Mouse (Mus musculus): ENCODE measurements around the gene Tapbpl. TPM values are rescaled to one million over a fixed set of nuclear protein-coding genes. Genes with fewer than 3 reads are reported as not detected.

Tapbpl gene
- polyA plus RNA-seq, 1 experiment: 6.5 TPM

DNA sequence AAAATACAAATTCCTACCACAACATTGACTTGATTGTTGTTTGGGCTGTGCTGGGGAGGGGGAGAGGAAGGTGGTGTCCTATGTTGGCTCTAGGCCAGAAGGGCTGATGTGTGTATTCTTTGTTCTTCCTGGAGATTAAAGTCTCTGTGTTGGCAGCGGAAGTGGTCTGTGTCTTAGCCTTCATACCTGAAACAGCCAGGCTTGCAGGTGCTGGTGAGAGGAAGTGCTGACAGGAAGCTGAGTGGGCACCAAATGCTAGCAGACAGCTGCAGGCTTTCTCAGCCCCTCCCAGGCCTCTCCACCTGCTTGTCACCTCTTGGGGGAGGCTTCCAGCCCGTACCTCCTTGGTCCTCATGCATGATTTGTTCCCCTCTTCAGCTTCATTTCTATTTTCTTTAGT lies 9.5 kb downstream of the Tapbpl start:
- Histone ChIP-seq H3ac (ENCODE audit: control insufficient read depth, insufficient read length) (no peak overlapping the region), H3K4me2 (ENCODE audit: low read depth) (no peak overlapping the region), H3K4me3 (no peak overlapping the region), H3K27me3 (ENCODE audit: control insufficient read depth, insufficient read depth, insufficient read length) (no peaks in the 10 kb centered on the region), H3K36me3 (ENCODE audit: control insufficient read depth, insufficient read depth) (peaks cover 3% of the 10 kb centered on the region), H3K79me2 (ENCODE audit: control insufficient read depth, insufficient read depth) (no peaks in the 10 kb centered on the region)
- no peak for TF ChIP-seq REST (IDR thresholded peaks at IDR 0.05; ENCODE audit: insufficient read depth, insufficient read length)
- peak in 1 of 3 experiments; percentile 53 for TF ChIP-seq MYOG (IDR thresholded peaks at IDR 0.05; ENCODE audit: control insufficient read depth in 1 of 3, insufficient read depth in 1 of 3, insufficient read length in 2 of 3, low read depth in 2 of 3)
- peak in 1 of 3 experiments; percentile 66 for TF ChIP-seq MYOD1 (IDR thresholded peaks at IDR 0.05; ENCODE audit: control insufficient read depth in 1 of 3, insufficient read length in 2 of 3, low read depth in 2 of 3)

DNA sequence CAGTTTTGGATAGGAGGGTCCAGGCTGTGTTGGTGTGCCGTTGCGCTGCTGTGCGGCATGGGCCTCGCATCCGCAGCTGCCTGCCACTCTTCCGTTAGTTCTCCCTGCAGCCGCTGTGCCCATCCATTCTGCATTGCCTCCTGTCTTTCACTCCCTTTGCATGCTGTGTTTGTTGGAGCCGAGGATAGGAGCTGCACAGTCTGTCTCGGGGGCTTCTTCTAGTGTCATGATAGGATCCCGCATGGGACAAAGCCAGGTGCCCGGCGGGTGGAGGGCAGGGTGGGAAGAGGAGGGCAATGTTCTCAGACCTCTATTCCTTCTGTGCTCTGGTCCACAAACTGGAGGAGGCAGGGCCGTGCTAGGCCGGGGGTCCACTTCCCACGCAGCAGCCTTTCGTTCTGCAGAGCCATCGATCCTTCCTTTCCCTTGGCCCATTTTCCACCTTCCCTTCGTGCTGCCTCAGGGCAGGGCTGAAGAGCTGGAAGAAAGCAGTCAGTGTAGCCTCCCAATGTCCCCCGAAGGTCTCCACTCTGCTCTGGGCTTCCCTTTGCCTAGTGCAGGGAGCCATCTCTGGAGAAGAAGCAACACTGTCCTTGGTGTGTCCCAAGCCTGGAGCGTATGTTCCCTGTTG lies 10.4 kb downstream of the Tapbpl start:
- H3K4me2 ChIP-seq (ENCODE audit: low read depth): no peak overlapping the region
- no peak for TF ChIP-seq POLR2A (IDR thresholded peaks at IDR 0.05; ENCODE audit: insufficient read length, low read depth)
- no peak for TF ChIP-seq POLR2AphosphoS2 (IDR thresholded peaks at IDR 0.05; ENCODE audit: insufficient read length, low read depth)
- no peak for TF ChIP-seq MYOG (IDR thresholded peaks at IDR 0.05; ENCODE audit: control insufficient read depth in 1 of 3, insufficient read depth in 1 of 3, insufficient read length in 2 of 3, low read depth in 2 of 3)
- TF ChIP-seq E2F4 (IDR thresholded peaks at IDR 0.05; ENCODE audit: insufficient read depth): no peak
- no peak for TF ChIP-seq TCF12 (IDR thresholded peaks at IDR 0.05; ENCODE audit: insufficient read depth, poor library complexity, severe bottlenecking)
- no peak for TF ChIP-seq TCF3 (IDR thresholded peaks at IDR 0.05; ENCODE audit: insufficient read length, low read depth)
- no peak for TF ChIP-seq MYOD1 (IDR thresholded peaks at IDR 0.05; ENCODE audit: control insufficient read depth in 1 of 3, insufficient read length in 2 of 3, low read depth in 2 of 3)
- TF ChIP-seq REST (IDR thresholded peaks at IDR 0.05; ENCODE audit: insufficient read depth, insufficient read length): no peak
- no peak for TF ChIP-seq SRF (IDR thresholded peaks at IDR 0.05; ENCODE audit: control insufficient read depth, insufficient read length, low read depth)
- no peak for TF ChIP-seq CEBPB (IDR thresholded peaks at IDR 0.05; ENCODE audit: insufficient read depth, poor library complexity, severe bottlenecking)
- TF ChIP-seq USF1 (IDR thresholded peaks at IDR 0.05; ENCODE audit: low read depth): no peak
- no peak for TF ChIP-seq MAX (IDR thresholded peaks at IDR 0.05; ENCODE audit: low read depth)
- H3K4me3 ChIP-seq: no peak overlapping the region
- no peak overlapping the region for H3ac ChIP-seq (ENCODE audit: control insufficient read depth, insufficient read length)
- no peaks in the 10 kb centered on the region for H3K27me3 ChIP-seq (ENCODE audit: control insufficient read depth, insufficient read depth, insufficient read length)
- H3K79me2 ChIP-seq (ENCODE audit: control insufficient read depth, insufficient read depth): no peaks in the 10 kb centered on the region
- peaks cover 3% of the 10 kb centered on the region for H3K36me3 ChIP-seq (ENCODE audit: control insufficient read depth, insufficient read depth)

DNA sequence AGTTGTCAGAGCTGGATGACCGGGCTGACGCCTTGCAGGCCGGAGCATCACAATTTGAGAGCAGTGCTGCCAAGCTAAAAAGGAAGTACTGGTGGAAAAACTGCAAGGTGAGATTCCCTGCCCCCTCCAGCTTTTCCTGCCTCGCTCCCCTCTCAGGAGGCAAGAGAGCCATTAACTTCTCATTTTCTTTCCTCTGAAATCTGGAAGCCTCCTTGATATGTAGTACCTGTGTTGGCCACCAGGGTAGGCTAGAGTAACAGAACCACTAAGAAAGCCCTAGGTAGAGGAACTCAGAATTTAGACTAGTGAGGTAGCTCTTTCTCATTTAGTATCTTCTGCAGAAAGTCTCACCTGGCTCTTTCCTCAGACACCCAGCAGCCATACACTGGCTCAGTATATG lies 12.7 kb downstream of the Tapbpl start:
- no peak overlapping the region for H3K4me2 ChIP-seq (ENCODE audit: low read depth)
- H3K36me3 ChIP-seq (ENCODE audit: control insufficient read depth, insufficient read depth): no peaks in the 10 kb centered on the region
- no peaks in the 10 kb centered on the region for H3K79me2 ChIP-seq (ENCODE audit: control insufficient read depth, insufficient read depth)
- no peak overlapping the region for H3ac ChIP-seq (ENCODE audit: control insufficient read depth, insufficient read length)
- peaks cover 2% of the 10 kb centered on the region for H3K27me3 ChIP-seq (ENCODE audit: control insufficient read depth, insufficient read depth, insufficient read length)
- TF ChIP-seq MYOG (IDR thresholded peaks at IDR 0.05; ENCODE audit: control insufficient read depth in 1 of 3, insufficient read depth in 1 of 3, insufficient read length in 2 of 3, low read depth in 2 of 3): no peak
- no peak for TF ChIP-seq TCF3 (IDR thresholded peaks at IDR 0.05; ENCODE audit: insufficient read length, low read depth)
- no peak for TF ChIP-seq POLR2AphosphoS2 (IDR thresholded peaks at IDR 0.05; ENCODE audit: insufficient read length, low read depth)
- TF ChIP-seq MYOD1 (IDR thresholded peaks at IDR 0.05; ENCODE audit: control insufficient read depth in 1 of 3, insufficient read length in 2 of 3, low read depth in 2 of 3): no peak
- no peak for TF ChIP-seq POLR2A (IDR thresholded peaks at IDR 0.05; ENCODE audit: insufficient read length, low read depth)
- TF ChIP-seq USF1 (IDR thresholded peaks at IDR 0.05; ENCODE audit: low read depth): no peak
- no peak for TF ChIP-seq REST (IDR thresholded peaks at IDR 0.05; ENCODE audit: insufficient read depth, insufficient read length)
- TF ChIP-seq E2F4 (IDR thresholded peaks at IDR 0.05; ENCODE audit: insufficient read depth): no peak
- TF ChIP-seq CEBPB (IDR thresholded peaks at IDR 0.05; ENCODE audit: insufficient read depth, poor library complexity, severe bottlenecking): no peak
- H3K4me3 ChIP-seq: no peak overlapping the region

DNA sequence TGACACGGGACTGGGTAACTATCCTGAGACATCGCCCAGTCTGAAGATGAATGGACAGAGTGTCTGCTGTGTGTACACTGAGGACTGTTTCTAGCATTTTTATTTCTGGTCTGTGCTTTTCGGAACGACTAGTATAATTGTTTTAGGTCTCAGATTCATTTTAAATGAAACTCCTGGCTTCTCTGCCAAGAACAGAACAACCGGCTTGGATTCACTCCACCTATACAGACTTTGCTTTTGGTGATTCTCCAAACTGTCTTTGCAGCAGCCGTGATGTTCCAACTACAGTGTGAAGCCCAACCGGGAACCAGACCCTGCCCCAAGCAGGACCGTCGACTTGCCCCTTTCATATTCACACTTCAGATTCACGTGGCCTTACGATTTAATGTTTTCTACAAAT lies 13.8 kb downstream of the Tapbpl start:
- no peaks in the 10 kb centered on the region for H3K79me2 ChIP-seq (ENCODE audit: control insufficient read depth, insufficient read depth)
- no peak overlapping the region for H3ac ChIP-seq (ENCODE audit: control insufficient read depth, insufficient read length)
- no peaks in the 10 kb centered on the region for H3K36me3 ChIP-seq (ENCODE audit: control insufficient read depth, insufficient read depth)
- TF ChIP-seq TCF12 (IDR thresholded peaks at IDR 0.05; ENCODE audit: insufficient read depth, poor library complexity, severe bottlenecking): no peak
- no peak for TF ChIP-seq POLR2A (IDR thresholded peaks at IDR 0.05; ENCODE audit: insufficient read length, low read depth)
- TF ChIP-seq MYOD1 (IDR thresholded peaks at IDR 0.05; ENCODE audit: control insufficient read depth in 1 of 3, insufficient read length in 2 of 3, low read depth in 2 of 3): no peak
- no peak for TF ChIP-seq SRF (IDR thresholded peaks at IDR 0.05; ENCODE audit: control insufficient read depth, insufficient read length, low read depth)
- no peak for TF ChIP-seq POLR2AphosphoS2 (IDR thresholded peaks at IDR 0.05; ENCODE audit: insufficient read length, low read depth)
- TF ChIP-seq MYOG (IDR thresholded peaks at IDR 0.05; ENCODE audit: control insufficient read depth in 1 of 3, insufficient read depth in 1 of 3, insufficient read length in 2 of 3, low read depth in 2 of 3): no peak
- no peak for TF ChIP-seq MAX (IDR thresholded peaks at IDR 0.05; ENCODE audit: low read depth)
- no peak for TF ChIP-seq E2F4 (IDR thresholded peaks at IDR 0.05; ENCODE audit: insufficient read depth)
- no peak for TF ChIP-seq TCF3 (IDR thresholded peaks at IDR 0.05; ENCODE audit: insufficient read length, low read depth)
- TF ChIP-seq USF1 (IDR thresholded peaks at IDR 0.05; ENCODE audit: low read depth): no peak
- TF ChIP-seq CEBPB (IDR thresholded peaks at IDR 0.05; ENCODE audit: insufficient read depth, poor library complexity, severe bottlenecking): no peak
- TF ChIP-seq REST (IDR thresholded peaks at IDR 0.05; ENCODE audit: insufficient read depth, insufficient read length): no peak
- H3K4me3 ChIP-seq: no peak overlapping the region
- no peak overlapping the region for H3K4me2 ChIP-seq (ENCODE audit: low read depth)
- peaks cover 5% of the 10 kb centered on the region for H3K27me3 ChIP-seq (ENCODE audit: control insufficient read depth, insufficient read depth, insufficient read length)

DNA sequence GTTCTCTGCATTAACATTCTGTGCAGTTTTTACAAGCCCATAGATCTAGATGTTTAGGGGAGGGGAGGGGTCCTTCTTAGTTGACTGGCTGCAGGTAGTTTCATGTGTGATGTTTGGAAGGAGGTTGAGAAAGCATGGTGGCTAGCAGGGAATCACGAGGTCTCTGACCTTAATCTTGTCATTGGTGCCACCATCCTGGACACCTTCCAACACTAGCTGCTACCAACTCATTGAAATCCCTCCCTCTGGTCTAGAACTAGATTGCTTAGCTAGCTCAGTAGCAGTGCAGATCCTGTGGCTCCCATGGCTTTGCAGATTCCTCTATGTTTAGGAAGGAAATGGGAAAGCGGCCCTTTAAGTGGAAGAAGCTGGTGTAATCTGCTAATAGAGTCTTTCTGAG lies 14.8 kb downstream of the Tapbpl start:
- Histone ChIP-seq H3K79me2 (ENCODE audit: control insufficient read depth, insufficient read depth) (no peaks in the 10 kb centered on the region), H3K36me3 (ENCODE audit: control insufficient read depth, insufficient read depth) (no peaks in the 10 kb centered on the region), H3K4me3 (no peak overlapping the region), H3K4me2 (ENCODE audit: low read depth) (no peak overlapping the region), H3ac (ENCODE audit: control insufficient read depth, insufficient read length) (no peak overlapping the region), H3K27me3 (ENCODE audit: control insufficient read depth, insufficient read depth, insufficient read length) (peaks cover 5% of the 10 kb centered on the region)
- TF ChIP-seq REST (IDR thresholded peaks at IDR 0.05; ENCODE audit: insufficient read depth, insufficient read length): no peak
- no peak for TF ChIP-seq SRF (IDR thresholded peaks at IDR 0.05; ENCODE audit: control insufficient read depth, insufficient read length, low read depth)
- TF ChIP-seq POLR2AphosphoS2 (IDR thresholded peaks at IDR 0.05; ENCODE audit: insufficient read length, low read depth): no peak
- no peak for TF ChIP-seq E2F4 (IDR thresholded peaks at IDR 0.05; ENCODE audit: insufficient read depth)
- TF ChIP-seq TCF3 (IDR thresholded peaks at IDR 0.05; ENCODE audit: insufficient read length, low read depth): no peak
- TF ChIP-seq CEBPB (IDR thresholded peaks at IDR 0.05; ENCODE audit: insufficient read depth, poor library complexity, severe bottlenecking): no peak
- TF ChIP-seq USF1 (IDR thresholded peaks at IDR 0.05; ENCODE audit: low read depth): no peak
- no peak for TF ChIP-seq POLR2A (IDR thresholded peaks at IDR 0.05; ENCODE audit: insufficient read length, low read depth)
- TF ChIP-seq TCF12 (IDR thresholded peaks at IDR 0.05; ENCODE audit: insufficient read depth, poor library complexity, severe bottlenecking): no peak
- no peak for TF ChIP-seq MYOG (IDR thresholded peaks at IDR 0.05; ENCODE audit: control insufficient read depth in 1 of 3, insufficient read depth in 1 of 3, insufficient read length in 2 of 3, low read depth in 2 of 3)
- TF ChIP-seq MAX (IDR thresholded peaks at IDR 0.05; ENCODE audit: low read depth): no peak
- TF ChIP-seq MYOD1 (IDR thresholded peaks at IDR 0.05; ENCODE audit: control insufficient read depth in 1 of 3, insufficient read length in 2 of 3, low read depth in 2 of 3): no peak

Data from myocyte (in vitro differentiated cells).